Mouse (Mus musculus): ENCODE results near the gene Neu1.

DNA sequence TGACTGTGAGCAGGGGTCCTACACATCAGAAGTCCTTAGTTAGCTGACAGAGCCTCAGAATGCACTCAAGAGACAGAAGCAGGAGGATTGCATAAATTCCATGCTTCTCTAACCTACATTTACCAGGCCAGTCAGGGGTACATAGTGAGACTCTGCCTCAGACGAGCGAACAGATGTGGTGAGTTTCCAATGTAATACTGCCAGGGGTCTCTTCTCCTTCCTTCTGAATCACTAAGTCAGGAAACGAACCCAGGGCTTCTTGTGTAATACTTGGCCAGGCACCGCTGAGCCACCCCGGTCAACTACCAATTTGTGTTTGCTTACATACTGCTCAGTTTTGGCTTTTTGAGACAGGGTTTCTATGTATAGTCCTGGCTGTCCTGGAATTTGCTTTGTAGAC is 43.1 kb upstream of the Neu1 start:
- no peak for TF ChIP-seq CTCF (IDR thresholded peaks at IDR 0.05; ENCODE audit: low read depth)
- TF ChIP-seq EP300 (optimal IDR thresholded peaks at IDR 0.05), result no peak
